Mouse (Mus musculus): ENCODE measurements around the gene Stard5.

GRCm38 (mm10) chr7:83633856-83634255 lies 2.1 kb downstream of the Stard5 start:
- TF ChIP-seq CTCF (IDR thresholded peaks at IDR 0.05; ENCODE audit: borderline replicate concordance, insufficient read depth, low read length) (no peak), POLR2A (IDR thresholded peaks at IDR 0.05; ENCODE audit: low read depth, low read length) (no peak)

All from embryonic fibroblast, embryonic 13.5 days (primary cell).